Mouse (Mus musculus) heart, postnatal 0 days (tissue): Measurements from ENCODE around the gene Eif3a. TPM values are rescaled to one million over a fixed set of nuclear protein-coding genes. Genes with fewer than 3 reads are reported as not detected.

Experiments
- ATAC-seq: fragments of 200-750 bp; cut with Nextera tagmentation; 2 replicates; pipeline ENCODE4 v1.8.0; 2017; ENCODE audit warnings: low read depth, moderate number of reproducible peaks, moderate library complexity; ENCODE audit not compliant: insufficient read depth
- DNase-seq: peaks from one replicate; pipeline ENCODE4 v3.0.0-alpha.2; 2016; ENCODE audit warnings: low spot score
- H3K27ac ChIP-seq: fragments of 300-500 bp; sonication (generic); 2 replicates; pipeline ENCODE4 v1.5.1; 2014; ENCODE audit warnings: low read depth, mild to moderate bottlenecking
- H3K27me3 ChIP-seq: fragments of 300-500 bp; sonication (generic); 2 replicates; pipeline ENCODE4 v1.6.1; 2014; ENCODE audit warnings: low read length, mixed read lengths; ENCODE audit not compliant: control insufficient read depth, insufficient read depth
- H3K36me3 ChIP-seq: fragments of 300-500 bp; sonication (generic); replicated peaks from 2 replicates; pipeline ENCODE4 v1.6.1; 2014; ENCODE audit warnings: low read length, mixed read lengths; ENCODE audit not compliant: control insufficient read depth, insufficient read depth
- H3K4me1 ChIP-seq: fragments of 300-500 bp; sonication (generic); 2 replicates; pipeline ENCODE4 v1.6.1; 2014; ENCODE audit warnings: antibody characterized with exemption; ENCODE audit not compliant: control insufficient read depth, insufficient read depth
- H3K4me2 ChIP-seq: fragments of 300-500 bp; sonication (generic); 2 replicates; pipeline ENCODE4 v1.6.1; 2014; ENCODE audit warnings: low read depth, mild to moderate bottlenecking, low read length, moderate library complexity
- H3K4me3 ChIP-seq: fragments of 300-500 bp; sonication (generic); 2 replicates; pipeline ENCODE4 v1.5.1; 2014; ENCODE audit warnings: low read depth, low read length
- H3K9ac ChIP-seq: fragments of 300-500 bp; sonication (generic); replicated peaks from 2 replicates; pipeline ENCODE4 v1.6.1; 2014; ENCODE audit warnings: low read depth, low read length, mixed read lengths
- H3K9me3 ChIP-seq: fragments of 300-500 bp; sonication (generic); replicated peaks from 2 replicates; pipeline ENCODE4 v1.6.1; 2016; ENCODE audit warnings: low read length; ENCODE audit not compliant: control insufficient read depth
- CTCF ChIP-seq: IDR thresholded peaks from 2 replicates; pipeline ENCODE4 v1.5.1; 2016; ENCODE audit warnings: antibody characterized with exemption, control low read depth, low read depth
- EP300 ChIP-seq: IDR thresholded peaks from 2 replicates; pipeline ENCODE4 v1.6.1; 2016; ENCODE audit warnings: antibody characterized with exemption, low read depth
- WGBS: fragments of 180-500 bp; shearing (Covaris S2); extraction: QIAGEN DNeasy Blood & Tissue Kit; methylation state at CpG from one replicate; pipeline ENCODE4 v1.1.7; 2014; 5-methylcytosine and 5-hydroxymethylcytosine counted together
- polyA plus RNA-seq: library from polyadenylated mRNA; unstranded; fragments of >200 nt; fragmentation: Nextera tagmentation; extraction: Ambion mirVana; gene quantifications from 2 replicates; pipeline ENCODE4 v1.2.1, GENCODE M21; 2015
- total RNA-seq: library from RNA; depleted of rRNA; stranded (reverse); fragments of >200 nt; gene quantifications from 2 replicates; pipeline ENCODE4 v1.2.3, GENCODE M21; 2014; ENCODE audit warnings: low replicate concordance

Gene Eif3a
- total and polyA plus RNA-seq, 2 experiments from 2014 or later, result 75.1 to 75.5 TPM

GRCm38 (mm10) chr19:60811098-60812035 is 20.9 kb upstream of the Eif3a start, which contains the start of gene Fam45a:
Gene Fam45a, plus strand, starts transcription at chr19:60811585.
- Histone ChIP-seq H3K4me2 (peak within 1 kb of the TSS; percentile 86), H3K4me3 (peak within 1 kb of the TSS; percentile 77), H3K27me3 (no peaks in the 10 kb centered on the region), H3K27ac (peak within 1 kb of the TSS; percentile 63), H3K36me3 (peaks cover 15% of the 10 kb centered on the region), H3K4me1 (peaks cover 4% of the 10 kb centered on the region), H3K9ac (peak within 1 kb of the TSS; percentile 65), H3K9me3 (no peaks in the 10 kb centered on the region)
- 2% methylated on average over 43 of the region's 45 CpGs for whole genome bisulfite sequencing
- DNase-seq (peak; percentile 97), ATAC-seq (peak; percentile 100)
- TF ChIP-seq CTCF (peak; percentile 88), EP300 (no peak)

- Histone ChIP-seq H3K36me3 (peaks cover 4% of the 10 kb centered on the region), H3K9ac (no peak overlapping the region), H3K4me1 (peaks cover 4% of the 10 kb centered on the region), H3K9me3 (no peaks in the 10 kb centered on the region), H3K27ac (no peak overlapping the region), H3K4me2 (no peak overlapping the region), H3K27me3 (no peaks in the 10 kb centered on the region), H3K4me3 (no peak overlapping the region)
- no peak for TF ChIP-seq EP300
- TF ChIP-seq CTCF, result no peak
- 74% methylated on average over 2 of the region's 2 CpGs for WGBS
- no peak for DNase-seq
- ATAC-seq, result no peak
These were observed 19.5 kb upstream of the Eif3a start for GRCm38 (mm10) chr19:60809927-60810326.

GRCm38 (mm10) chr19:60804903-60805302 is 14.4 kb upstream of the Eif3a start:
- no peaks in the 10 kb centered on the region for H3K9me3 ChIP-seq
- H3K36me3 ChIP-seq, result no peaks in the 10 kb centered on the region
- no peak for ATAC-seq
- H3K27ac ChIP-seq, result no peak overlapping the region
- no peak overlapping the region for H3K4me2 ChIP-seq
- no peak for DNase-seq
- no peaks in the 10 kb centered on the region for H3K4me1 ChIP-seq
- no peak overlapping the region for H3K9ac ChIP-seq
- H3K4me3 ChIP-seq, result no peak overlapping the region
- no peaks in the 10 kb centered on the region for H3K27me3 ChIP-seq
- 63% methylated on average over 2 of the region's 2 CpGs for WGBS
- no peak for TF ChIP-seq CTCF
- TF ChIP-seq EP300, result no peak

- WGBS, result 71% methylated on average over 7 of the region's 7 CpGs
These were observed 9.6 kb upstream of the Eif3a start for GRCm38 (mm10) chr19:60799867-60800569.

GRCm38 (mm10) chr19:60797415-60797814 is 7.0 kb upstream of the Eif3a start:
- no peak for ATAC-seq

More at GRCm38 (mm10) chr19:60799867-60800569, 9.6 kb upstream of the Eif3a start:
- Histone ChIP-seq H3K9ac (no peak overlapping the region), H3K4me3 (no peak overlapping the region), H3K27ac (no peak overlapping the region), H3K27me3 (no peaks in the 10 kb centered on the region), H3K9me3 (no peaks in the 10 kb centered on the region), H3K4me2 (no peak overlapping the region), H3K4me1 (no peaks in the 10 kb centered on the region), H3K36me3 (no peaks in the 10 kb centered on the region)
- no peak for TF ChIP-seq EP300
- no peak for TF ChIP-seq CTCF
- ATAC-seq (no peak), DNase-seq (no peak)

More at GRCm38 (mm10) chr19:60797415-60797814, 7.0 kb upstream of the Eif3a start:
- Histone ChIP-seq H3K4me1 (no peaks in the 10 kb centered on the region), H3K27ac (no peak overlapping the region), H3K4me2 (no peak overlapping the region), H3K9ac (no peak overlapping the region), H3K9me3 (no peaks in the 10 kb centered on the region), H3K36me3 (no peaks in the 10 kb centered on the region), H3K27me3 (no peaks in the 10 kb centered on the region), H3K4me3 (no peak overlapping the region)
- 90% methylated on average over 2 of the region's 2 CpGs for WGBS
- TF ChIP-seq EP300 (no peak), CTCF (no peak)
- DNase-seq, result no peak
